Mouse (Mus musculus): Measurements from ENCODE around the gene Rfxap. TPM values are rescaled to one million over a fixed set of nuclear protein-coding genes. Genes with fewer than 3 reads are reported as not detected.
A peak's percentile ranks its signal among the peaks of the same experiment; 100 is the strongest.

The Rfxap gene
- 10 to 100 TPM; 29.8 to 30.0 TPM for total RNA-seq (2021)
- 16.4 and 16.7 TPM in 2 replicates for polyA plus RNA-seq (2012; rRNA removed)
- long read RNA-seq, transcript Rfxap-201 (3 exons, 2,162 nt) = major isoform, 20 of 21 reads
- long read RNA-seq, partial matches to known transcripts = 0 of 21 reads
- long read RNA-seq, other reads (novel, unspliced or antisense) = 1 of 21 reads

DNA sequence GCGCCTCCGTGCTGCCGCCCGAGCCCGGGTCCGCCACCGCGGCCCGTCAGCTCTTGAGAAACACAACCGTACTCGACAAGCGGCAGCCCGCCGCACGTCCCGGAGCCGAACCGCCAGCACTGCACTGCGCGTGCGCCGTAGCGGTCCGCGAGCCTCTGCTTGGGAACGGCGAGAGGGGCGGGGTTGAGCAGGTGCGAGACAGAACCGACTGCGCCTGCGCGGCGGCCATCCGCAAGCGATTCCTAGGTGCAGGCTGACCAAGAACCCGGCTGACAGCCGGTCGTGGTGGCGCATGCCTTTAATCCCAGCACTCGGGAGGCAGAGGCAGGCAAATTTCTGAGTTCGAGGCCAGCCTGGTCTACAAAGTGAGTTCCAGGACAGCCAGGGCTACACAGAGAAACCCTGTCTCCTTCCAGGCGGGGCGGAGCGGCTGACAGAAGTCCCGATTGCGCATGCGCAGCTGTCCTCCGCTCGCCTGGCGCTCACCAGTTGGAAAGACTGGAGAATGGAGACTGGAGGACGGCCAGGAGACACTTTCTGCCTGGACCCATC, at the start of gene Rfxap:
TSS of gene Rfxap (minus strand) at position 126 of the 552 bp plus-strand sequence.
- DNase-seq = peak; percentile 96

- DNase-seq = no peak
These were observed 27.8 kb upstream of the Rfxap start for GRCm38 (mm10) chr3:54835421-54835820.

GRCm38 (mm10) chr3:54832491-54832890, 24.9 kb upstream of the Rfxap start:
- no peak for DNase-seq

DNA sequence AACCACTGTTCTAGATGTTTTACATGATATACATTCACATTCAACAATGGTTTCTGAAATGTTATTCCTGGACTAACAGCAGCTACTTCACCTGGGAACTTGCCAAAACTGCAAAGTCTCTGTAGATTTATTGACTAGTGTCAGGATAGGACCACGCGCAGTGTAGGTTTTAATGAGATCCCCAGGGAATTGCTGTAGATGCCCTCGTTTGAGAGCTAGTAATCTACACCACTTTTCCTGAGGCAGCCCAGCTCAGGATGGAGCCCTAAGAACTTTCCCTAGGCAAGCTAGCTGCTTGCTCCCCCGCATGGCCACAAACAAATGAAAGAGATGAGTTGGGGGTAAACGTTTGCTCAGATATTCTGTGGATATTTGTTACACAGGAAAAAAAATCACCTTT, 14.9 kb upstream of the Rfxap start:
- no peak for DNase-seq

- no peak for DNase-seq
These were observed 7.7 kb upstream of the Rfxap start for GRCm38 (mm10) chr3:54815292-54815691.

- no peak for DNase-seq
These were observed 7.0 kb upstream of the Rfxap start for GRCm38 (mm10) chr3:54814622-54815021.

- no peak for DNase-seq
These were observed 5.9 kb upstream of the Rfxap start for GRCm38 (mm10) chr3:54813418-54813988.

DNA sequence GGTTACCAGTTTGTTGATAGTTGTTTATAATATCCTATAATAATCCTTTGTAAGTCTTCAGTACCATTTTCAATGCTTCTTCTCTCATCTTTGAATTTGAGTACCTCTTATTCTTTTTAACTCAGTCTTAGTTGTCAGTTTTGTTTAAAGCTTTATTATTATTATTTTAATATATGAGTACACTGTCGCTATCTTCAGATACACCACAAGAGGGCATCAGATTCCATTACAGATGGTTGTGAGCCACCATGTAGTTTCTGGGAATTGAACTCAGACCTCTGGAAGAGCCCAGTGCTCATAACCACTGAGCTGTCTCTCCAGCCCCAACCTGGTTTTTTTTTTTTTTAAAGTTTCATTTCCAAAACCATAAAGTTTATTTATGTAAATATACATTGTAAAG, 4.0 kb upstream of the Rfxap start:
- no peak for DNase-seq

DNA sequence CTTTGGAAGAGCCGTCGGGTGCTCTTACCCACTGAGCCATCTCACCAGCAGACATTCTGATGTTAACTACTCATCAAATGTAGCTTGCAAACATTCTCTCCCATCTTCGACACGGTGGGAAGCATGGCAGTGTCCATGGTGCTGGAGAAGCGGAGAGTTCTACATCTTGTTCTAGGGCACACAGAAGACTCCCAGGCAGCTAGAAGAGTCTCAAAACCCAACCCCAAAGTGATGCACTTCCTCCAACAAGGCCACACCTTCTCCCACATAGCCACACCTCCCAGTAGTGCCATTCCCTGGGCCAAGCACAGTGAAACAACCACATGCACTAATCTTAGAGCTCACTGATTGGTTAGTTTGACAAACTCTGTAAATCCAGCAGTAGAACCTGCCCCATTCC, 1.5 kb upstream of the Rfxap start:
- no peak for DNase-seq

DNA sequence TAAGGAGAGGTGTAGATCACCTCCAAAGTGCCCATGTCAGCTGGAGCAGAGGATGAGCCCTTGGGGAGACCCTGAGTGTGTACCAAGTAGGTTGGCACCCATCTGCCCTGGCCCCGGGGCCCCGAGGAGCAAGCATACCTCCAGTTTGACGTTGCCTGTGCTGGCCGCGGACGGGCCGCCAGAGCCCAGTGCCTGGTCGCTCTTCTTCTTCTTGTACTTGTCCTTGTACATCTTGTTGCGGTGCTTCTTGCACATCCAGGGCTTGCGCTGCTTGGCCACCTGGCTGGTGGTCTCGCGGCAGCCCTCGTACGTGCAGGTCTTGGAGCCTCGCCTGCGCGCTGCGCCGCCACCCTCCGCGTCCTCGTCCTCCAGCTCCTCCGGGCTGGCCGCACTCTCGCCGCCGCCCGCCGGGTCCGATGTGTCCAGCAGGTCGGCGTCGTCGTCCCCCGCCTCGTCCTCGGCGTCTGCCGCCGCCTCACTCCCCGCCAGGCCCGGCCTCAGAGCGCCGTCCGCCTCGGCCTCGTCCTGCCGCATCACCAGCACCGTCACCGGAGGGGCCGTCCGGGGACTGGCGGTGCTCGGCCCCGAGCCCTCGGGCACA, 430 bp downstream of the Rfxap start:
- DNase-seq = no peak

- peak; percentile 24 for DNase-seq
These were observed 3.9 kb downstream of the Rfxap start for GRCm38 (mm10) chr3:54803713-54804112.

GRCm38 (mm10) chr3:54797211-54797610, 10.4 kb downstream of the Rfxap start:
- DNase-seq = peak; percentile 63

DNA sequence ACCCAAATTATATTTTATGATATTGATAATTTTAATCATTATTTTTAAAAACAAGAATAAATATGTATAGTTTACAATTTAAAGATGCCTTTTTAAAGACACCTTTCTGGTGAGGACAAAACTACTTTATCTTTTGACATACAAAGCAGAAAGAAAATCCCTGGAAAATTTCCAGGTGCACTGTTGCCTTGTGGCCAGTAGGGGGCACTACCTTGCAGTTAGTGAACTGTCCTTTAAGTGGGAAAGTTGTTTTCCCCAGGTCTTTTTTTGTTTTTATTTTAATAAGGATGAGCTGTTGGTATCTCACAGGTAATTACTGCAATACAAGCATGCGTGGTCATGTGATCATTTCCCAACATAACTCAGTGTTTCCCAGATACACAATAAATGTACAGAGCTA, 11.8 kb downstream of the Rfxap start:
- no peak for DNase-seq

DNA sequence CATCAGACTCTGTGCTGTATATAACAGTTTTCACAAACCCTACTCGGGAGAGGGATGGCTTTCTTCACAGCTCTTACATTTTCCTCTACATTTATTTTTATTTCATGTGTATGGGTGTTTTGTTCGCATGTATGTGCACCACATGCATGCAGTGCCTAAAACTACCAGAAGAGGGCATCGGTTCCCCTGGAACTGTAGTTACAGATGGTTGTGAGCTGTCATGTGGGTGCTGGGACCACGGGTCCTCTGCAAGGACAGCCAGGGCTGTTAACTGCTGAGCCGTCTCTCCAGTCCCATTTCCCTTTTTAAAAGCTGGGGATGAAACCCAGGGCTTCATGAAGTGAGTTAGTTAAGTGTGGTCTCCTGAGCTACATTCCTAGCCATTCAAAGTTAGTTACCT, 12.2 kb downstream of the Rfxap start:
- no peak for DNase-seq

GRCm38 (mm10) chr3:54793762-54794161, 13.8 kb downstream of the Rfxap start:
- DNase-seq = no peak

GRCm38 (mm10) chr3:54791822-54792677, 15.5 kb downstream of the Rfxap start:
- DNase-seq = no peak

- DNase-seq = peak; percentile 70
These were observed 17.0 kb downstream of the Rfxap start for GRCm38 (mm10) chr3:54790601-54791000.

DNA sequence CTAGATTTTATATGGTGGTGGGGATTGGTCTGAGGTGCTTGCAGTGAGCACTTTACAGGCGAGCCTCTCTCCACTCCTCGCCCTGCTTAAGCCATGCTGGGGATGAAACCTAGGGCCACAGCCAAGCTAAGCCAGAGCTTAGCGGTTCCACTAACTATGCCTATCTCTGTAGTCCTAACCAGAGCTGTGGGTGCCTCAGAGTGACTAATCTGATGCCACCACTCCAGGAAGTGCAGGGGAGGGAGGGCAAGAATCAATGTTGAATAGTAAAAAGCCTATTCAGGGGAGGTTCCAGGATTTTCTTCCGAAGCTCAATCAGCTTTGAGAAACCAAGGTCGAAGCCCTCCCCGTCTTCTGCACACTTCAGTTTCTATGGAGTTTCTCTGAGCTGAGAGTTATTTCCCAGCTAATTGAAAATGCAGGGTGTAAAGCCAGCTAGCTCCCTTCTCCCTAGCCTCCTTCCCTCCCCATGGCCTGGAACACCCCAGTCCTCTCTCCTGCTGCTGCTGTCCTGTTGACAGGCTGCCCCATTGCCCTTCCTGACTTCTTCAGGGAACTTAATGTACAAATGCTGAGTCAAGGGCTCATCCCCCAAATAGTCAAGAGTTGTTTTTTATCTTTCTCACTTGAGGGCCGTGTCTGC, 31.5 kb downstream of the Rfxap start:
- DNase-seq = no peak

DNA sequence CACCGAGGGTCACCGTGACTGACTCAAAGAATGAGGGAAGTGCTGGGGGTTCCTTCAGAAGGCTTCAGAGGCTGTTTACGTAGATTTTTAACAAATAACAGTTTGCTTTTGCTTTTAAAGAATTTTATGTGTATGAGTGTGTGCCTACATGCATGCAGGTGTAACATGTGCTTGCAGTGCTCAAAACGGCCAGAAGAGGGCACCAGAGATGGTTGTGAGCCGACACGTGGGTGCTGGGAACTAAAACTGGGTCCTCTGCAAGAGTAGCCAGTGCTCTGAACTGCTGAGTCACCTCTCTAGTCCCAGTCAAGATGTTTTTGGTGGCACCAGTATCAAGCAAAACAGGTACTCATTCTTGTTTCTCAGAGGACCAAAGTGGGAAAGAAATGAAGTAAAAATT, 34.0 kb downstream of the Rfxap start:
- no peak for DNase-seq

DNA sequence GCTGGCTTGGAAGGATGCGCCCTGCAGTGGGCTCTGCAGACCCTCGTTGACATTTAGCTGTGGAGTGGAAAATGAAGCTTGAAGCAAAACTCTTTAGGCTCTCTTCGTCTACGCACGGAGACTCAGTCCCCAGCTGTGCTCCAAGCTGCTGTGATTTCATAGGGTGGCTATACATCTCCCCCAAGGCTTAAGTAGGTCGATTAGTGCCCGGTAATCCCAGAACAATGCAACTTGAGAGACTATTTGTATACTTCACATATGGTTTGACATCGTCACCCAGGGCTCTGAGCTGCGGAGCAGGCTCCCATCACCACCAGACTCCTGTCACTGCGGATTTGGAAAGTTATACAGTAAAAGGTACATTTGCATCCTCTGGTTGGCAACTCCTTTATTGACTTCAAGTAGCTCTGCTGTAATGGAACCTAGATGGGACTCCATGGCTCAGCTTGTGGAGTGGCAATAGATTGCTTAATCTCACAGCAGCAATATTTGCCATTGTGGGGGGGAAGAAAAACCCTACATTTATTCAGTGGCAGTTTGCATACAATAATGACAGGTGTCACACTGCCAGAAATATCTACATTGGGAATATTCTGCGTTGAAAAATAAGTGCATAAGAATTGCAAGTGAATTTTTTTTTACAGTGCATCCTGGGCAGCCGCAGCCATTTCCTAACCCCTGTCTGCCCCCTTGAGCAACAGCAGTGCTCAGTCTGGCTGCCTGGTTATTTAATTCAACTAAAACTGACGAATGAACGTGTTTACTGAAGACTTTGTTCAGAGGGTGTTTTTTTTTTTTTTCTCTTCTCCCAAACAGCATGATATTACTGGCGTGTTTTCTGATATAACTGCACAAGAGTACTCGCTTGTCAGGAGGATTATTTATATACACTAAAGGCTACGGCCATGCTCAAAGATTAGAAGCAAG, 38.0 kb downstream of the Rfxap start:
- DNase-seq = no peak

DNA sequence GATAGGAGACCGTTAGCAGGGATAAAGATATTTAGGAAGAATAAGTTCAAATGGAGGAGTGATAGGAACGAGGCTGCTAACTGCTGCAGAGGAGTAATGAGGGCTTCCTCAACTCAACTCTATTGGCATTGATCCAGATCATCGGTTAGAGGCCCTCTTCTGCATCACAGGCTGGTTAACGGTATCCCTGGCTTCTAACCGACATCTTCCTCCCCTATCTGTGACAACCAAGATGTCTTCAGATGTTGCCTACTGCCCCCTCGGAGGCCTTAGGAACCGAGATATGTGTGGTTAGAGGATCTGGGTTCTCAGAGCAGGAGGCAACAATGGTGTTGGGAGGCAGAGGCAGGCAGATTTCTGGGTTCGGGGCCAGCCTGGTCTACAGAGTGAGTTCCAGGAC, 39.0 kb downstream of the Rfxap start:
- DNase-seq = no peak
